Comparison of ENCODE assay signal across 8 mouse cellular contexts in the genomic region with DNA sequence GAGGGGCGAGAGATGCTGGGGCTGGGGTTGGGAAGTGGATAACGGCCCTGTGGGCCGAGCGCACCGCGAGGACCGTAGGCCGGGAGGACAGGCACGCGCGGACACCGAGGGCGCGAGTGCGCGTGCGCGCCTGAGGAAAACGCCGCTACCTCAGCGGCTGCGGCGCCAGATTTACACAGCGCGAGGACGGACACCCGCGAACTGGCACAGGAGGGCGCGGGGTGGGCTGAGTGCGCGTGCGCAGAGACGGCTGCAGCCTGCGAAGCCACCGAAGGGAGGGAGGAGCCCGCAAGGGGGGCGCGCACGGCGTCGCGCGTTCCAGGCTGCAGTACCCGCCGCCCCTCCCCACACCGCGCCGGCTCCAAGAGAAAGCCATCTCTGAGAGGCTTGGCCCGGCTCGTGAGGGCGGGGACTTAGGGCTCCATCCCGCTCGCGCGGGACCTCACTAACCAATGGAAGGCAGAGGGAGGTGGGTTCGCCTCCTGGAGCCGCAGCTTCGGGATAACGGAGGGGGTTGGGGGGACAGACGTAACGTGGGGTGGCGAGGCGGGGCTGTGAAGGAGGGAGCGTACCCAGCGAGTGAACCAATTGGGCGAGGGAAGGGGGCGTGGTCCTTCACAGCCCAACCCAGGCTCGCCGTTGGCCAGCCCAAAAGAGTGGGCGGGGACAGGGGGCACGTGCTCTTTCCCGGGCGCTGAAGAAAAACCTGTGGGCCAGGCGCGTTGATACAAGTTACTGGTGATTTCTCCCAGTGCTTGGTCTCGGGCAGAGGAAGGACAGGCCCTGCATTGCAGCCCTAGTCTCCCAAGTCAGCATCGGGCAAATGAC. TPM values are rescaled to one million over a fixed set of nuclear protein-coding genes. Genes with fewer than 3 reads are reported as not detected.
DNase-seq lines count a peak whose midpoint lies in the region; ATAC-seq and TF ChIP-seq lines count a peak whose summit lies in the region.

A gene (minus strand): TSS at position 106 of the 828 bp plus-strand sequence.

- peaks cover 20% of the 10 kb centered on the region for H3K36me3 ChIP-seq in G1E (replicated peaks)
- H3K36me3 ChIP-seq in forebrain, embryonic 16.5 days (ENCODE audit: control insufficient read depth, insufficient read depth), result no peaks in the 10 kb centered on the region
- no peaks in the 10 kb centered on the region for H3K36me3 ChIP-seq in lung, embryonic 14.5 days (ENCODE audit: insufficient read depth)
- no peaks in the 10 kb centered on the region for H3K36me3 ChIP-seq in thymus, adult 2 months (ENCODE audit: control insufficient read depth, insufficient read depth, low read length)

- H3K27ac ChIP-seq in forebrain, embryonic 16.5 days (ENCODE audit: low read length), result peak within 1 kb of the TSS; percentile 100
- H3K27ac ChIP-seq in layer of hippocampus, adult 2 months, result peak within 1 kb of the TSS; percentile 99
- peak within 1 kb of the TSS; percentile 100 for H3K27ac ChIP-seq in lung, embryonic 14.5 days (ENCODE audit: low read depth)
- peak within 1 kb of the TSS; percentile 92 for H3K27ac ChIP-seq in olfactory bulb, adult 2 months (ENCODE audit: insufficient read depth, low read depth, low read length)
- peak within 1 kb of the TSS; percentile 86 for H3K27ac ChIP-seq in thymus, adult 2 months (ENCODE audit: control insufficient read depth, insufficient read depth, low read length)

- under 1% methylated on average over 78 of the region's 78 CpGs for WGBS in forebrain, embryonic 16.5 days
- under 1% methylated on average over 78 of the region's 78 CpGs for WGBS in lung, embryonic 14.5 days
- under 1% methylated on average over 71 of the region's 78 CpGs for WGBS in olfactory bulb, adult 2 months
- WGBS in thymus, adult 2 months, result under 1% methylated on average over 78 of the region's 78 CpGs

- H3K9ac ChIP-seq in forebrain, embryonic 16.5 days (replicated peaks; ENCODE audit: low read depth, low read length), result peak within 1 kb of the TSS; percentile 98
- peak within 1 kb of the TSS; percentile 95 for H3K9ac ChIP-seq in lung, embryonic 14.5 days

- H3K27me3 ChIP-seq in G1E (ENCODE audit: insufficient read depth, low read length), result peaks cover 25% of the 10 kb centered on the region
- H3K27me3 ChIP-seq in forebrain, embryonic 16.5 days (replicated peaks; ENCODE audit: control insufficient read depth, insufficient read depth, low read length), result peaks cover 6% of the 10 kb centered on the region; the same call in 1 of the 2 replicates
- no peaks in the 10 kb centered on the region for H3K27me3 ChIP-seq in lung, embryonic 14.5 days (ENCODE audit: insufficient read depth, low read length)
- H3K27me3 ChIP-seq in thymus, adult 2 months (ENCODE audit: control insufficient read depth, insufficient read depth, low read length), result peaks cover 3% of the 10 kb centered on the region; the same call in 1 of the 2 replicates

- H3K4me1 ChIP-seq in G1E (ENCODE audit: insufficient read depth, low read depth, low read length), result peaks cover 35% of the 10 kb centered on the region
- peaks cover 43% of the 10 kb centered on the region for H3K4me1 ChIP-seq in forebrain, embryonic 16.5 days (replicated peaks; ENCODE audit: control insufficient read depth, insufficient read depth, low read length)
- H3K4me1 ChIP-seq in lung, embryonic 14.5 days (ENCODE audit: insufficient read depth), result peaks cover 42% of the 10 kb centered on the region
- H3K4me1 ChIP-seq in olfactory bulb, adult 2 months (ENCODE audit: control insufficient read depth, insufficient read depth, low read length), result peaks cover 24% of the 10 kb centered on the region
- H3K4me1 ChIP-seq in thymus, adult 2 months (replicated peaks; ENCODE audit: control insufficient read depth, insufficient read depth, low read length), result peaks cover 27% of the 10 kb centered on the region

- no peaks in the 10 kb centered on the region for H3K9me3 ChIP-seq in G1E (replicated peaks)
- no peaks in the 10 kb centered on the region for H3K9me3 ChIP-seq in forebrain, embryonic 16.5 days (ENCODE audit: control insufficient read depth, low read length)
- no peaks in the 10 kb centered on the region for H3K9me3 ChIP-seq in lung, embryonic 14.5 days (ENCODE audit: low read depth, low read length)

- peak within 1 kb of the TSS; percentile 81 for H3K4me2 ChIP-seq in forebrain, embryonic 16.5 days (ENCODE audit: low read length)
- H3K4me2 ChIP-seq in lung, embryonic 14.5 days, result peak within 1 kb of the TSS; percentile 67

- intact Hi-C loops in heart, postnatal 36 days (cut with DNase I), result loop anchor here (5.0 kb wide), 3 partner anchors 43 to 323 kb away; no protein-coding TSS in a partner anchor

- peak; percentile 97 for ATAC-seq in G1E (ENCODE audit: extremely low read depth, insufficient number of reproducible peaks, low FRiP score, poor library complexity, severe bottlenecking)
- ATAC-seq in forebrain, embryonic 16.5 days, result peak; percentile 97
- ATAC-seq in lung, embryonic 14.5 days (ENCODE audit: insufficient read depth), result peak; percentile 96

- peak; percentile 84 for TF ChIP-seq POLR2A in olfactory bulb, adult 2 months (IDR thresholded peaks at IDR 0.05; ENCODE audit: insufficient read depth, low read depth, low read length)
- peak; percentile 46 for TF ChIP-seq POLR2A in thymus, adult 2 months (IDR thresholded peaks at IDR 0.05; ENCODE audit: control insufficient read depth, extremely low read depth, insufficient read depth, low read length, poor library complexity)

- TF ChIP-seq CTCF in G1E (IDR thresholded peaks at IDR 0.05; ENCODE audit: low read depth, low read length), result no peak
- TF ChIP-seq CTCF in layer of hippocampus, adult 2 months (conservative IDR thresholded peaks at IDR 0.05), result no peak
- no peak for TF ChIP-seq CTCF in lung, embryonic 14.5 days (IDR thresholded peaks at IDR 0.05; ENCODE audit: low read depth)
- TF ChIP-seq CTCF in olfactory bulb, adult 2 months (IDR thresholded peaks at IDR 0.05; ENCODE audit: insufficient read depth, low read depth, low read length), result no peak
- no peak; the same call in 1 of the 2 replicates for TF ChIP-seq CTCF in thymus, adult 2 months (IDR thresholded peaks at IDR 0.05; ENCODE audit: borderline replicate concordance, control insufficient read depth, extremely low read depth, insufficient read depth, low read length, poor library complexity)

- DNase-seq in G1E (ENCODE audit: low spot score), result peak; percentile 94
- DNase-seq in cerebellum, adult 18-20 months, result peak; percentile 100
- DNase-seq in heart, postnatal 36 days, result peak; percentile 97 to 98
- DNase-seq in layer of hippocampus, adult 2 months (ENCODE audit: low spot score in 2 of 2), result peak; percentile 99
- peak; percentile 99 for DNase-seq in lung, embryonic 14.5 days
- DNase-seq in thymus, adult 2 months, result peak; percentile 98

- peak within 1 kb of the TSS; percentile 90 for H3K4me3 ChIP-seq in G1E (ENCODE audit: low read depth, low read length)
- peak within 1 kb of the TSS; percentile 90 for H3K4me3 ChIP-seq in forebrain, embryonic 16.5 days (replicated peaks; ENCODE audit: low read length)
- H3K4me3 ChIP-seq in layer of hippocampus, adult 2 months, result peak within 1 kb of the TSS; percentile 95
- peak within 1 kb of the TSS; percentile 94 for H3K4me3 ChIP-seq in lung, embryonic 14.5 days (ENCODE audit: low read depth, low read length)
- H3K4me3 ChIP-seq in olfactory bulb, adult 2 months (ENCODE audit: insufficient read depth, low read depth, low read length), result peak within 1 kb of the TSS; percentile 60
- H3K4me3 ChIP-seq in thymus, adult 2 months (ENCODE audit: control insufficient read depth, insufficient read depth, low read length), result peak within 1 kb of the TSS; percentile 87

RNA-seq across cellular contexts. Expression of the gene that starts here (rescaled TPM):
- total RNA-seq in G1E (2014; fragmentation: Nextera tagmentation) (12.2 and 14.4 TPM in 2 replicates), G1E (2017) (7.0 and 8.0 TPM in 2 replicates)
- 2.3 and 3.5 TPM in 2 replicates for polyA plus RNA-seq in G1E (2012)
- polyA plus RNA-seq in forebrain, embryonic 16.5 days (2015; fragmentation: Nextera tagmentation; extraction: Ambion mirVana), result 41.2 and 41.5 TPM in 2 replicates
- 10 to 100 TPM; 32.0 to 35.1 TPM for total RNA-seq in heart, postnatal 36 days (2021)
- total RNA-seq in layer of hippocampus, adult 2 months (2021), result 100 to 1,000 TPM; 124 to 128 TPM
- 29.6 and 30.5 TPM in 2 replicates for polyA plus RNA-seq in lung, embryonic 14.5 days (2014; fragmentation: Nextera tagmentation; extraction: Ambion mirVana)
- polyA plus RNA-seq in olfactory bulb, adult 2 months (2012; ENCODE audit: insufficient read depth, insufficient read length, low replicate concordance, missing spikeins), result not detected in 2 replicates
- polyA plus RNA-seq in thymus, adult 2 months (2012; rRNA removed), result 13.4 and 14.4 TPM in 2 replicates

Comparison
In these comparisons a context has a peak if more than half of its experiments do, and no peak if none do; other contexts are left out.
1. Peak in every context shown above with its lines: DNase-seq, ATAC-seq, H3K4me3 ChIP-seq and H3K27ac ChIP-seq.